Comparison of ENCODE assay signal across 8 mouse cellular contexts in genomic region chr3:98339706-98340109, GRCm38 (mm10). TPM values are rescaled to one million over a fixed set of nuclear protein-coding genes. Genes with fewer than 3 reads are reported as not detected.
DNase-seq lines count a peak whose midpoint lies in the region; ATAC-seq and TF ChIP-seq lines count a peak whose summit lies in the region.
"Not testable (repeated sequence)": the region's sequence is repeated elsewhere in the genome, so short reads cannot be mapped to it uniquely, and the experiment has no call there.

Gene Phgdh, minus strand, starts transcription at chr3:98339990.

- not testable (repeated sequence) for DNase-seq in Patski (ENCODE audit: low read depth, low spot score)
- peak; percentile 64 to 65 for DNase-seq in cerebellum, postnatal 14 days
- DNase-seq in gastrocnemius, adult 18-20 months (ENCODE audit: low spot score): peak; percentile 51
- peak; percentile 61 to 68 for DNase-seq in layer of hippocampus, postnatal 10 days (ENCODE audit: low spot score in 2 of 2)
- peak; percentile 77 for DNase-seq in lung, postnatal 0 days (ENCODE audit: low spot score)
- peak; percentile 51 for DNase-seq in ovary, postnatal 14 days (ENCODE audit: low spot score)
- DNase-seq in thymus, postnatal 25 days: peak; percentile 85

- H3K36me3 ChIP-seq in hindbrain, embryonic 13.5 days; lung, postnatal 0 days (ENCODE audit: insufficient read depth, low read length): not testable (repeated sequence)

- H3K27ac ChIP-seq in hindbrain, embryonic 13.5 days: peak within 1 kb of the TSS; percentile 69
- H3K27ac ChIP-seq in lung, postnatal 0 days (ENCODE audit: low read length): not testable (repeated sequence)

- POLR2A ChIA-PET in Patski (lab: Charles Lee): interaction anchor here (0.6 to 2.0 kb wide), 4 partner anchors 12 to 95 kb away, joined by 3 to 12 read pairs (median 5); no protein-coding TSS in a partner anchor

- H3K9me3 ChIP-seq in hindbrain, embryonic 13.5 days; lung, postnatal 0 days (ENCODE audit: low read length): not testable (repeated sequence)

- in situ Hi-C loops in Patski (cut with MboI; ENCODE audit: low pct_unique_long_range_greater_than_20kb): not testable (repeated sequence)

- peak within 1 kb of the TSS; percentile 75 for H3K9ac ChIP-seq in hindbrain, embryonic 13.5 days
- not testable (repeated sequence) for H3K9ac ChIP-seq in lung, postnatal 0 days (replicated peaks; ENCODE audit: low read depth)

- 2% methylated on average over 10 of the region's 10 CpGs for WGBS in hindbrain, embryonic 13.5 days
- WGBS in lung, postnatal 0 days: 0% methylated on average over 8 of the region's 10 CpGs

- H3K27me3 ChIP-seq in Patski; hindbrain, embryonic 13.5 days; lung, postnatal 0 days (replicated peaks; ENCODE audit: insufficient read depth, low read length): not testable (repeated sequence)

- not testable (repeated sequence) for TF ChIP-seq CTCF in Patski (IDR thresholded peaks at IDR 0.05); lung, postnatal 0 days (IDR thresholded peaks at IDR 0.05)

- H3K4me2 ChIP-seq in hindbrain, embryonic 13.5 days: peak within 1 kb of the TSS; percentile 99
- peak within 1 kb of the TSS; percentile 96 for H3K4me2 ChIP-seq in lung, postnatal 0 days (replicated peaks; ENCODE audit: low read depth, low read length)

- ATAC-seq in Patski: peak; percentile 76
- ATAC-seq in hindbrain, embryonic 13.5 days (ENCODE audit: low FRiP score): peak; percentile 65
- peak; percentile 74 for ATAC-seq in lung, postnatal 0 days

- TF ChIP-seq EP300 in lung, postnatal 0 days (IDR thresholded peaks at IDR 0.05): not testable (repeated sequence)

- H3K4me1 ChIP-seq in hindbrain, embryonic 13.5 days (replicated peaks): peaks cover 41% of the 10 kb centered on the region
- H3K4me1 ChIP-seq in lung, postnatal 0 days (ENCODE audit: insufficient read depth, low read depth, low read length): not testable (repeated sequence)

- CTCF ChIA-PET in Patski (lab: Charles Lee): interaction anchor here (2.5 kb wide), 1 partner anchor 15 kb away, joined by 12 read pairs; no protein-coding TSS in a partner anchor

- peak within 1 kb of the TSS; percentile 60 for H3K4me3 ChIP-seq in hindbrain, embryonic 13.5 days
- H3K4me3 ChIP-seq in lung, postnatal 0 days (ENCODE audit: low read depth, low read length): peak within 1 kb of the TSS; percentile 44

RNA-seq across cellular contexts. Expression of gene Phgdh, which starts in this region (rescaled TPM):
- polyA plus RNA-seq in Patski (2021): 487 TPM
- 1 to 10 TPM; 1.5 to 2.3 TPM for total RNA-seq in gastrocnemius, adult 18-20 months (2021)
- polyA plus RNA-seq in hindbrain, embryonic 13.5 days (2015; fragmentation: Nextera tagmentation; extraction: Ambion mirVana): 156 and 187 TPM in 2 replicates
- 10 to 100 TPM; 78.3 to 94.2 TPM for total RNA-seq in layer of hippocampus, postnatal 10 days (2021)
- 12.1 and 15.1 TPM in 2 replicates for polyA plus RNA-seq in lung, postnatal 0 days (2015; fragmentation: Nextera tagmentation; extraction: Ambion mirVana)

Comparison
In these comparisons a context has a peak if more than half of its experiments do, and no peak if none do; other contexts are left out.
1. RNA of gene Phgdh (total RNA-seq): 78.3 to 94.2 TPM in layer of hippocampus, postnatal 10 days; 1.5 to 2.3 TPM in gastrocnemius, adult 18-20 months; every median in the first group is over 10 times any median in the second.
2. Peak in every context shown above with its lines, with median percentiles within 50 percentile points of each other: ATAC-seq.